Mouse (Mus musculus) kidney, postnatal 0 days (tissue): ENCODE results near the gene R3hdm4. TPM values are rescaled to one million over a fixed set of nuclear protein-coding genes. Genes with fewer than 3 reads are reported as not detected.
A peak's percentile ranks its signal among the peaks of the same experiment; 100 is the strongest.
"Not testable (repeated sequence)": the region's sequence is repeated elsewhere in the genome, so short reads cannot be mapped to it uniquely, and the experiment has no call there.

Experiments
- ATAC-seq: fragments of 200-750 bp; cut with Nextera tagmentation; replicated peaks from 2 replicates; pipeline ENCODE4 v1.8.0; 2017; ENCODE audit warnings: low read depth, moderate number of reproducible peaks, moderate TSS enrichment, moderate library complexity; ENCODE audit not compliant: low FRiP score
- DNase-seq: peaks from one replicate; pipeline ENCODE4 v3.0.0-alpha.2; 2016; ENCODE audit warnings: low spot score
- H3K27ac ChIP-seq: fragments of 300-500 bp; sonication (generic); 2 replicates; pipeline ENCODE4 v1.5.1; 2014; ENCODE audit warnings: mild to moderate bottlenecking
- H3K27me3 ChIP-seq: fragments of 300-500 bp; sonication (generic); 2 replicates; pipeline ENCODE4 v1.6.1; 2014; ENCODE audit warnings: low read length, mixed read lengths; ENCODE audit not compliant: insufficient read depth
- H3K36me3 ChIP-seq: fragments of 300-500 bp; sonication (generic); 2 replicates; pipeline ENCODE4 v1.6.1; 2014; ENCODE audit warnings: low read length, mixed read lengths; ENCODE audit not compliant: insufficient read depth
- H3K4me1 ChIP-seq: fragments of 300-500 bp; sonication (generic); replicated peaks from 2 replicates; pipeline ENCODE4 v1.6.1; 2014; ENCODE audit warnings: antibody characterized with exemption, low read length, mixed read lengths; ENCODE audit not compliant: insufficient read depth
- H3K4me2 ChIP-seq: fragments of 300-500 bp; sonication (generic); 2 replicates; pipeline ENCODE4 v1.6.1; 2014; ENCODE audit warnings: mild to moderate bottlenecking, low read length, moderate library complexity, mixed read lengths
- H3K4me3 ChIP-seq: fragments of 300-500 bp; sonication (generic); replicated peaks from 2 replicates; pipeline ENCODE4 v1.5.1; 2014; ENCODE audit warnings: low read depth, low read length
- H3K9ac ChIP-seq: fragments of 300-500 bp; sonication (generic); 2 replicates; pipeline ENCODE4 v1.6.1; 2014; ENCODE audit warnings: low read depth, low read length
- H3K9me3 ChIP-seq: fragments of 300-500 bp; sonication (generic); replicated peaks from 2 replicates; pipeline ENCODE4 v1.6.1; 2016; ENCODE audit warnings: low read length, inconsistent platforms, mixed read lengths
- CTCF ChIP-seq: IDR thresholded peaks from 2 replicates; pipeline ENCODE4 v1.5.1; 2016; ENCODE audit warnings: antibody characterized with exemption, low read depth, mild to moderate bottlenecking, moderate library complexity
- WGBS: fragments of 180-500 bp; shearing (Covaris S2); extraction: QIAGEN DNeasy Blood & Tissue Kit; methylation state at CpG from one replicate; pipeline ENCODE4 v1.1.7; 2014; 5-methylcytosine and 5-hydroxymethylcytosine counted together
- polyA plus RNA-seq: library from polyadenylated mRNA; unstranded; fragments of >200 nt; fragmentation: Nextera tagmentation; extraction: Ambion mirVana; gene quantifications from 2 replicates; pipeline ENCODE4 v1.2.1, GENCODE M21; 2015

Gene R3hdm4
- polyA plus RNA-seq, 1 experiment from 2014 or later = 120 TPM

GRCm38 (mm10) chr10:79897316-79898245, 23.4 kb downstream of the R3hdm4 start:
- peaks cover 61% of the 10 kb centered on the region for H3K36me3 ChIP-seq
- ATAC-seq (peak; percentile 22), DNase-seq (no peak)
- H3K27me3 ChIP-seq = no peaks in the 10 kb centered on the region
- H3K4me3 ChIP-seq = no peak overlapping the region
- H3K4me1 ChIP-seq = no peaks in the 10 kb centered on the region
- no peak overlapping the region for H3K4me2 ChIP-seq
- TF ChIP-seq CTCF = no peak
- no peaks in the 10 kb centered on the region for H3K9me3 ChIP-seq
- no peak overlapping the region for H3K9ac ChIP-seq
- no peak overlapping the region for H3K27ac ChIP-seq
- WGBS = 46% methylated on average over 20 of the region's 20 CpGs

- no peak overlapping the region for H3K27ac ChIP-seq
Measured at GRCm38 (mm10) chr10:79896814-79897213, 24.2 kb downstream of the R3hdm4 start.

GRCm38 (mm10) chr10:79896306-79896705, 24.7 kb downstream of the R3hdm4 start:
- no peak overlapping the region for H3K9ac ChIP-seq
- WGBS = 81% methylated on average over 16 of the region's 16 CpGs
- H3K36me3 ChIP-seq = peaks cover 58% of the 10 kb centered on the region
- H3K4me1 ChIP-seq = no peaks in the 10 kb centered on the region
- no peak for TF ChIP-seq CTCF
- no peaks in the 10 kb centered on the region for H3K9me3 ChIP-seq
- ATAC-seq (no peak), DNase-seq (no peak)
- H3K4me3 ChIP-seq = no peak overlapping the region
- H3K4me2 ChIP-seq = no peak overlapping the region
- no peaks in the 10 kb centered on the region for H3K27me3 ChIP-seq
- no peak overlapping the region for H3K27ac ChIP-seq

More at GRCm38 (mm10) chr10:79896814-79897213, 24.2 kb downstream of the R3hdm4 start:
- Histone ChIP-seq H3K4me2 (no peak overlapping the region), H3K27me3 (no peaks in the 10 kb centered on the region), H3K4me1 (no peaks in the 10 kb centered on the region), H3K36me3 (peaks cover 58% of the 10 kb centered on the region), H3K9me3 (no peaks in the 10 kb centered on the region), H3K9ac (no peak overlapping the region), H3K4me3 (no peak overlapping the region)
- DNase-seq (no peak), ATAC-seq (no peak)
- 81% methylated on average over 13 of the region's 13 CpGs for WGBS
- no peak for TF ChIP-seq CTCF

- not testable (repeated sequence) for ATAC-seq, H3K4me2 ChIP-seq, H3K9me3 ChIP-seq, H3K27me3 ChIP-seq, H3K27ac ChIP-seq, H3K4me1 ChIP-seq, H3K9ac ChIP-seq, H3K4me3 ChIP-seq
- H3K36me3 ChIP-seq = peaks cover 33% of the 10 kb centered on the region
- DNase-seq = peak; percentile 83
- 44% methylated on average over 22 of the region's 22 CpGs for WGBS
- TF ChIP-seq CTCF = peak; percentile 80
Measured at GRCm38 (mm10) chr10:79892451-79893118, 28.4 kb downstream of the R3hdm4 start.

- Histone ChIP-seq H3K27ac (no peak within 1 kb of the TSS), H3K36me3 (peaks cover 15% of the 10 kb centered on the region), H3K27me3 (no peaks in the 10 kb centered on the region), H3K4me3 (no peak within 1 kb of the TSS), H3K4me1 (no peaks in the 10 kb centered on the region), H3K9ac (no peak within 1 kb of the TSS), H3K4me2 (no peak within 1 kb of the TSS), H3K9me3 (no peaks in the 10 kb centered on the region)
- DNase-seq (no peak), ATAC-seq (no peak)
- no peak for TF ChIP-seq CTCF
- WGBS = 40% methylated on average over 5 of the region's 5 CpGs
Measured at GRCm38 (mm10) chr10:79890670-79891069, 30.3 kb downstream of the R3hdm4 start, which contains the start of gene Cfd. Gene Cfd, plus strand, starts transcription at chr10:79890853.

- DNase-seq (peak; percentile 73), ATAC-seq (no peak)
- H3K9me3 ChIP-seq = no peaks in the 10 kb centered on the region
- TF ChIP-seq CTCF = no peak
- H3K9ac ChIP-seq = no peak overlapping the region
- no peak overlapping the region for H3K4me3 ChIP-seq
- no peak overlapping the region for H3K27ac ChIP-seq
- 40% methylated on average over 2 of the region's 2 CpGs for WGBS
- no peaks in the 10 kb centered on the region for H3K27me3 ChIP-seq
- no peak overlapping the region for H3K4me2 ChIP-seq
- H3K4me1 ChIP-seq = no peaks in the 10 kb centered on the region
- 0 out of 2 replicates have a peak, but pooled peaks cover 5% of the 10 kb centered on the region for H3K36me3 ChIP-seq
Measured at GRCm38 (mm10) chr10:79889386-79889785, 31.6 kb downstream of the R3hdm4 start.
